Mouse (Mus musculus): ENCODE data around the gene Vkorc1l1. TPM values are rescaled to one million over a fixed set of nuclear protein-coding genes. Genes with fewer than 3 reads are reported as not detected.
A peak's percentile ranks its signal among the peaks of the same experiment; 100 is the strongest.

Vkorc1l1 gene
- polyA plus RNA-seq, 1 experiment: 8.8 TPM

DNA sequence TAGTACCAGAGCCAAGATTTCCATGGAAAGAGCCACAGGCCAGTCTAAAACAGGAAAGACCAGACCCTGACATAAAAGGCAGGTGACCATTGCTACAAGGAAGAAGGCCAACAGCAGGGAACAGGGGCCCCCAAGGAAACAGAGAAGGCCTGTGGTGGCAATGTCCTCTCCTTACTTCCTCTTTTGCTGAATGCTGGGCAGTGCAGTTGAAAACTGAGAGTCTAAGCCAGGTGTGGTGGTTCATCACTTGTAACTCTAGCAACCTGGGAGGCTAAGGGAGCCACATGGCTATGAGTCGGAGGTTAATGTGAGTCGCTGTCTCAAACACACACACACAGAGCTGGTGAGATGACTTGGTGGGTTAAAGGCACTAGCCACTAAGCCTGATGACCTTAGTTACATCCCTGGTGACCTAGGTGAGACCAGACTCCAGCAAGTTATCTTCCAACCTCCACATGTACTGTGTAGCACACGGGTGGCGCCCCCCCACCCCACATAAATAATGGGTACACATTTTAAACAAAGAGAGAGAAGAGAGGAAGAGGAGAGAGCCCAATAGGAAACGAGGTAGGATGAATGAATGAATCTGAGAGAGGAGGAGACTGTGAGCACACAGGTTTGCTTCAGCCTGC lies 59.7 kb downstream of the Vkorc1l1 start:
- H3K27ac ChIP-seq (ENCODE audit: insufficient read depth, low read depth, low read length): peak overlapping the region; percentile 32; the same call in 1 of the 2 replicates
- TF ChIP-seq POLR2A (IDR thresholded peaks at IDR 0.05; ENCODE audit: low read depth, low read length): no peak
- no peak for TF ChIP-seq CTCF (IDR thresholded peaks at IDR 0.05; ENCODE audit: extremely low read depth, insufficient read length, insufficient replicate concordance, low read depth, low read length)
- WGBS: 30% methylated on average over 5 of the region's 5 CpGs
- H3K4me3 ChIP-seq (ENCODE audit: low read depth, low read length): peak overlapping the region; percentile 90
- peaks cover 8% of the 10 kb centered on the region for H3K4me1 ChIP-seq (ENCODE audit: control insufficient read depth, insufficient read depth, insufficient read length, low read length)
- no peaks in the 10 kb centered on the region; the same call in none of the 2 replicates for H3K36me3 ChIP-seq (ENCODE audit: control insufficient read depth, insufficient read depth, low read length)
- no peaks in the 10 kb centered on the region for H3K27me3 ChIP-seq (ENCODE audit: control insufficient read depth, insufficient read depth, low read length)

DNA sequence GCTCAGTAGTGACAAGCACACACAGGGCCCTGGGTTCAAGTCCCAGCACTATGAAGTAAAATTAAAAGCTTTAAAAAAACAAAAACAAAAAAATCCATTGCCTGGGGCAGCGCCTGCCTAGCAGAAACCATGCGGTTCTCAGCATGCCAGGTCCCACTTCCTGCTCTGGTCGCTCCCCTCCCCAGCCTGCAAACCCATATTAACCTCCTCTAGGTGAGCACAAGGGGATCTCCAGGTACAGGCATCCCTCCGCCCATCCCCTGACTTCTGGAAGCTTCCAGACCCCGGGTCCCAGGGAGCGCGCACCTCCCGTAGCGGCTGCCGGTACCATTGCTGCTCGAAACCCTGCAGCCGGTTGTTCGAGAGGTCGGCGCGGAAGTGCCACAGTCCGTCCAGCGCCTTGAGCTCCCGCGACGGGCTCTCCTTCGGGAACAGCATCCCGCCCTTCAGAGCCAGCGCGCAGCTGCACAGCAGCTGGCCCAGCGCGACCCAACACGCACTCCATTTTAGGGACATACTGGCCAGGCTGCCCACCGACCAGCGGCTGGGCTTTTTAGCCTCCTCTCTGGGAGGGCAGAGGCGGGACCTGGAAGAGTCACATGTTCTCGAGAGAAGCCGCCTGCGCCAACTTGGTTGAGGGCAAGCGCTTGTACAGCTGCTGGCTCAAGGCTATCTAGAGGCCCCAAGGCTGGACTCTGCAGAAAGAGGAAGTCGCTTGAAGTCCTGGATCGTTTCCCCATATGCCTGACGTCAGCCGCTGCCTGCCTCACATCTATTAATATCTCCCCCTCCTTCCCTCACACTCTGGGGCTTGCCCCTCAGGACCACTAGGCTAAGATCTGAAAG lies 60.8 kb downstream of the Vkorc1l1 start, which contains the start of gene Gusb:
Gene Gusb (minus strand): TSS at position 749 of the 846 bp plus-strand sequence.
- WGBS: under 1% methylated on average over 39 of the region's 39 CpGs
- H3K4me3 ChIP-seq (ENCODE audit: low read depth, low read length): peak within 1 kb of the TSS; percentile 90
- no peaks in the 10 kb centered on the region for H3K27me3 ChIP-seq (ENCODE audit: control insufficient read depth, insufficient read depth, low read length)
- H3K36me3 ChIP-seq (ENCODE audit: control insufficient read depth, insufficient read depth, low read length): no peaks in the 10 kb centered on the region; the same call in none of the 2 replicates
- H3K27ac ChIP-seq (ENCODE audit: insufficient read depth, low read depth, low read length): peak within 1 kb of the TSS; percentile 67
- no peak for TF ChIP-seq CTCF (IDR thresholded peaks at IDR 0.05; ENCODE audit: extremely low read depth, insufficient read length, insufficient replicate concordance, low read depth, low read length)
- TF ChIP-seq POLR2A (IDR thresholded peaks at IDR 0.05; ENCODE audit: low read depth, low read length): peak; percentile 36; the same call in 1 of the 2 replicates
- peaks cover 8% of the 10 kb centered on the region for H3K4me1 ChIP-seq (ENCODE audit: control insufficient read depth, insufficient read depth, insufficient read length, low read length)

DNA sequence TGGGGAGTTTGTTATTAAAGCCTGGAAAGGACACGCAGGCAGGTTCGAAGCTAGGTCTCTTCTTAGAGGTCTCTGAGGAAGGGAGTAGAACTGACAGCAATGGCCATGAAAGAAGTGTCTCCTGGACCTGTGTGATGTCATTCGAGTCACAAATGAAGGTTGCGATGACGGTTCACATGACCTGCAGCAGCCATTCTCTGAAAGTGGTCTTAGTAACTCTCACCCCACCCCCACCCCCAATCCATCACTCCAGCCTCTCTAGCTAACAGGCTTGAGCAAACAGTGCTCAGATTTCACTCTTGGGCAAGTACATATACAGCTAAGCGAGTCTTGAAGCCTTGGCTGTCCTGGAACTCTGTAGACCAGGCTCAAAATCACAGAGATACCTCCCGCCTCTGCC lies 61.5 kb downstream of the Vkorc1l1 start:
- H3K27me3 ChIP-seq (ENCODE audit: control insufficient read depth, insufficient read depth, low read length): no peaks in the 10 kb centered on the region
- peaks cover 8% of the 10 kb centered on the region for H3K4me1 ChIP-seq (ENCODE audit: control insufficient read depth, insufficient read depth, insufficient read length, low read length)
- TF ChIP-seq CTCF (IDR thresholded peaks at IDR 0.05; ENCODE audit: extremely low read depth, insufficient read length, insufficient replicate concordance, low read depth, low read length): no peak
- no peak for TF ChIP-seq POLR2A (IDR thresholded peaks at IDR 0.05; ENCODE audit: low read depth, low read length)
- H3K36me3 ChIP-seq (ENCODE audit: control insufficient read depth, insufficient read depth, low read length): no peaks in the 10 kb centered on the region; the same call in 1 of the 2 replicates
- WGBS: 56% methylated on average over 7 of the region's 7 CpGs
- H3K27ac ChIP-seq (ENCODE audit: insufficient read depth, low read depth, low read length): peak overlapping the region; percentile 67; the same call in 1 of the 2 replicates
- no peak overlapping the region for H3K4me3 ChIP-seq (ENCODE audit: low read depth, low read length)

DNA sequence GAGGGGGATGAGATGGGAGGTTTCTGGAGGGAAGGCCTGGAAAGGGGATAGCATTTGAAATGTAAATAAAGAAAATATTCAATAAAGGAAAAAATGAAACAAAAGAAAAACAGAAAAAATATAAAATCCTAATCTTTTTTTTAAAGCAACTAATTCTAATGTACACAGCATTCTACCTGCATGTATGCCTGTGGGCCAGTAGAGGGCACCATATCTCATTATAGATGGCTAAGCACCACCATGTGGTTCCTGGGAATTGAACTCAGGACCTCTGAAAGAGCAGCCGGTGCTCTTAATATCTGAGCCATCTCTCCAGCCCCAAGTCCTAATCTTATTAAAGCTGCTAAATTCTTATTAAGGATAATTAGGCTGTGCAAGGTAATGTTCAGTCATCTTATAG lies 65.6 kb downstream of the Vkorc1l1 start:
- H3K36me3 ChIP-seq (ENCODE audit: control insufficient read depth, insufficient read depth, low read length): peaks cover 9% of the 10 kb centered on the region; the same call in 1 of the 2 replicates
- H3K4me1 ChIP-seq (ENCODE audit: control insufficient read depth, insufficient read depth, insufficient read length, low read length): no peaks in the 10 kb centered on the region; the same call in 1 of the 2 replicates
- no peak overlapping the region for H3K4me3 ChIP-seq (ENCODE audit: low read depth, low read length)
- no peak overlapping the region for H3K27ac ChIP-seq (ENCODE audit: insufficient read depth, low read depth, low read length)
- WGBS: 88% methylated on average over 1 of the region's 1 CpGs
- no peak for TF ChIP-seq POLR2A (IDR thresholded peaks at IDR 0.05; ENCODE audit: low read depth, low read length)
- peak; percentile 23; the same call in 1 of the 2 replicates for TF ChIP-seq CTCF (IDR thresholded peaks at IDR 0.05; ENCODE audit: extremely low read depth, insufficient read length, insufficient replicate concordance, low read depth, low read length)
- no peaks in the 10 kb centered on the region for H3K27me3 ChIP-seq (ENCODE audit: control insufficient read depth, insufficient read depth, low read length)

DNA sequence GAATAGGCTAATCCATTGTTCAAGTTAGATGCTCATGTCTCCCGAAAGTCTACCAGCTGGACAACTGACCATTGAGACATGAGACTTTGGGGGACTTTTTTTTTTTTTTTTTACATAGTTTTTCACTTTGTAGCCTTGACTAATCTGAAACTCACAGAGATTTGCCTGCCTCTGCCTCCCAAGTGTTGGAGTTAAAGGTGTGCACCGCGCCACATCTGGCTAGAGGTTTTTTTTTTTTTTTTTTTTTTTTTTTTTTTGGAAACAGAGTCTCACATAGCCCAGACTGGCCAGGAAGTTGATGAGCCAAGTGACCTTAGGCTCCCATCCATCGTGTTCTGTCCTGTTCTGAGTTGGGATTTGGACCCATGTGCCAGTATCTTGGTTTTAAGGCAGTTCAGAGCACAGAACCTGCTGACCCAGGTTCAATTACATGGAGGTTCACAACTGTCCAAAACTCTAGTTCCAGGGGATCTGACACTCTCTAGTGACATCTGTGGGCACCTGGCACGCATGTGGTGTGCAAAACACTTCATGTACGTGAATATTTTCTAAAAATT lies 66.3 kb downstream of the Vkorc1l1 start:
- Histone ChIP-seq H3K27ac (ENCODE audit: insufficient read depth, low read depth, low read length) (no peak overlapping the region), H3K4me1 (ENCODE audit: control insufficient read depth, insufficient read depth, insufficient read length, low read length) (no peaks in the 10 kb centered on the region; the same call in 1 of the 2 replicates), H3K36me3 (ENCODE audit: control insufficient read depth, insufficient read depth, low read length) (peaks cover 13% of the 10 kb centered on the region), H3K27me3 (ENCODE audit: control insufficient read depth, insufficient read depth, low read length) (no peaks in the 10 kb centered on the region), H3K4me3 (ENCODE audit: low read depth, low read length) (no peak overlapping the region)
- TF ChIP-seq POLR2A (IDR thresholded peaks at IDR 0.05; ENCODE audit: low read depth, low read length) (no peak), CTCF (IDR thresholded peaks at IDR 0.05; ENCODE audit: extremely low read depth, insufficient read length, insufficient replicate concordance, low read depth, low read length) (no peak)
- 77% methylated on average over 6 of the region's 6 CpGs for WGBS

DNA sequence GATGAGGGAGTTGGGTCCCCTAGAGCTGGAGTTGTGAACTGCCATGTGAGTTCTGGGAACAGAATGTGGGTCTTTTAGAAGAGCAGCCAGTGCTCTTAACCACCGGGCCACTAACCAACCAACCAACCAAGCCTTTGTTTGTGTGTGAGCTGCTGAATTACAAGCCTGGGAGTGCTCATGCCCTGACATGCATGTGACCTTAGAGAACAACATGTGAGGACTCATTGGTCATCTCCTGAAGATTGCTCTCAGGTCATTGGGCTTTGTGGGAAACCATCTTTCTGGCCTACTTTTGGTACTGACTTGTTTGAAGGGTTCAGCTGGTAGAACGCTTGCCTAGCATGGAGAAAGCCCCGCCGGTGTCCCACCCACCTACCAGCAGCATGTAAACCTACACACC lies 68.0 kb downstream of the Vkorc1l1 start:
- no peak overlapping the region for H3K27ac ChIP-seq (ENCODE audit: insufficient read depth, low read depth, low read length)
- TF ChIP-seq CTCF (IDR thresholded peaks at IDR 0.05; ENCODE audit: extremely low read depth, insufficient read length, insufficient replicate concordance, low read depth, low read length) (no peak), POLR2A (IDR thresholded peaks at IDR 0.05; ENCODE audit: low read depth, low read length) (no peak)
- no peak overlapping the region for H3K4me3 ChIP-seq (ENCODE audit: low read depth, low read length)
- no peaks in the 10 kb centered on the region for H3K4me1 ChIP-seq (ENCODE audit: control insufficient read depth, insufficient read depth, insufficient read length, low read length)
- H3K27me3 ChIP-seq (ENCODE audit: control insufficient read depth, insufficient read depth, low read length): no peaks in the 10 kb centered on the region
- 92% methylated on average over 4 of the region's 4 CpGs for WGBS
- peaks cover 17% of the 10 kb centered on the region for H3K36me3 ChIP-seq (ENCODE audit: control insufficient read depth, insufficient read depth, low read length)

Data from small intestine, adult 2 months (tissue).